Mouse (Mus musculus) testis, adult 2 months (tissue): ENCODE measurements at regions not wholly inside any gene's neighbourhood (a gene's known extent, or its start where the extent isn't known, plus 50 kb on each side); places are given as distances from the start of the nearest gene placed in this dataset.

ENCODE experiments used
- CTCF ChIP-seq: fragments of 200-500 bp; IDR thresholded peaks from 2 replicates; pipeline ENCODE4 v1.5.1; 2012; ENCODE audit warnings: low read depth, mild to moderate bottlenecking, inconsistent platforms, low read length, moderate library complexity; ENCODE audit not compliant: control insufficient read depth, insufficient read depth, insufficient replicate concordance
- POLR2A ChIP-seq: fragments of 200-500 bp; IDR thresholded peaks from 2 replicates; pipeline ENCODE4 v1.6.1; 2012; ENCODE audit warnings: low read depth, mild to moderate bottlenecking, inconsistent platforms, low read length, moderate library complexity; ENCODE audit not compliant: control insufficient read depth

DNA sequence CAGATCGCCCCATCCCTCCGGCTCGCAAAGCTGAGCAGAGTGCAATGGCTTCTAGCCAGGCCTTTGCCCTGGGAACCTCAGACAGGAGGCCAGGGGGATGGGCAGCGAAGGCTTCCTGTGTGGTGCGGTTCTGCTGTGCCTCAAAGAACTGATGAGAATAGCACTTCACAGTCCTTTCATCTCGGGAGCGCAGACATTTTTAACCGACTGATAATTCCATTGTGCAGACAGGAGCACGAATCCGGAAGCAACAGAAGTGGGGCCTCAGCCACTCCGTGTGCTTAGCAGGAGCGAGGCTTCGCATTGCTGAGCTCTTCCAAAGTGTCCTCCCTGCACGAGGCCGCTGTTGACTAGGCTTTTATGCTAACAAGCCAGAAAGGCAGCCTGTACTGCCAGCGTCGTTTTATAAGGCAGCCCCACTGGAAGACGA lies 53.6 kb upstream of the Kras start:
- TF ChIP-seq CTCF = no peak
- no peak for TF ChIP-seq POLR2A
